Mouse (Mus musculus): ENCODE data around the gene Nfkb2. TPM values are rescaled to one million over a fixed set of nuclear protein-coding genes. Genes with fewer than 3 reads are reported as not detected.

Gene Nfkb2
- polyA plus RNA-seq, 1 experiment from 2014 or later = 2.1 TPM

- 93% methylated on average over 9 of the region's 9 CpGs for WGBS
- H3K9me3 ChIP-seq (ENCODE audit: control insufficient read depth, low read length) = no peaks in the 10 kb centered on the region
- H3K4me1 ChIP-seq (ENCODE audit: control insufficient read depth, insufficient read depth, low read length) = peaks cover 14% of the 10 kb centered on the region
- DNase-seq (no peak), ATAC-seq (ENCODE audit: low FRiP score, low TSS enrichment) (no peak)
- no peak overlapping the region for H3K27ac ChIP-seq (replicated peaks; ENCODE audit: low read depth, low read length)
- peaks cover 5% of the 10 kb centered on the region; the same call in 1 of the 2 replicates for H3K36me3 ChIP-seq (ENCODE audit: control insufficient read depth, insufficient read depth, low read length)
- no peak overlapping the region for H3K4me2 ChIP-seq (ENCODE audit: low read length)
- peaks cover 24% of the 10 kb centered on the region; the same call in 1 of the 2 replicates for H3K27me3 ChIP-seq (ENCODE audit: control insufficient read depth, insufficient read depth, low read length)
- no peak overlapping the region for H3K4me3 ChIP-seq (replicated peaks; ENCODE audit: low read depth, low read length)
- H3K9ac ChIP-seq (replicated peaks; ENCODE audit: low read length) = no peak overlapping the region
Measured at GRCm38 (mm10) chr19:46306751-46307289, 2.7 kb downstream of the Nfkb2 start.

DNA sequence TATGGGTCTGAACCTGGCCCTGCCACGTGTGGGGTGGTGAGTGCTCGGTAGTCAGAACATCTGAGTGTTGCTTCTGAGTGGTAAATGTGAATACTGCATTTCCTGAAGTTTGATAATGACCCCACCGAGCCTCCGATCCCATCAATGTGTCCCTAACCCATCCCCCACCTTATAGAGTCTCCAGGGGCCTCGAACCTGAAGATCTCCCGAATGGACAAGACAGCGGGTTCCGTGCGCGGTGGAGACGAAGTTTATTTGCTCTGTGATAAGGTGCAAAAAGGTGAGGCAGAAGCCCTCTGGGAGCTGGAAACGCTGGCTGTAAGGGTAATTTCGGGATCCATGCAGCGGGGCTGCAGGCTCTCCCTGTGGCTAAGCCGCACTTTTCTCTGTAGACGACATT is 3.7 kb downstream of the Nfkb2 start:
- Histone ChIP-seq H3K4me1 (ENCODE audit: control insufficient read depth, insufficient read depth, low read length) (peaks cover 14% of the 10 kb centered on the region), H3K4me3 (replicated peaks; ENCODE audit: low read depth, low read length) (no peak overlapping the region), H3K27me3 (ENCODE audit: control insufficient read depth, insufficient read depth, low read length) (peaks cover 24% of the 10 kb centered on the region; the same call in 1 of the 2 replicates), H3K27ac (replicated peaks; ENCODE audit: low read depth, low read length) (no peak overlapping the region), H3K9me3 (ENCODE audit: control insufficient read depth, low read length) (no peaks in the 10 kb centered on the region), H3K36me3 (ENCODE audit: control insufficient read depth, insufficient read depth, low read length) (peaks cover 15% of the 10 kb centered on the region), H3K4me2 (ENCODE audit: low read length) (no peak overlapping the region), H3K9ac (replicated peaks; ENCODE audit: low read length) (no peak overlapping the region)
- no peak for ATAC-seq (ENCODE audit: low FRiP score, low TSS enrichment)
- 75% methylated on average over 16 of the region's 16 CpGs for WGBS
- DNase-seq = no peak

GRCm38 (mm10) chr19:46308303-46308702 is 4.2 kb downstream of the Nfkb2 start:
- Histone ChIP-seq H3K4me1 (ENCODE audit: control insufficient read depth, insufficient read depth, low read length) (peaks cover 14% of the 10 kb centered on the region), H3K27me3 (ENCODE audit: control insufficient read depth, insufficient read depth, low read length) (peaks cover 25% of the 10 kb centered on the region; the same call in 1 of the 2 replicates), H3K4me3 (replicated peaks; ENCODE audit: low read depth, low read length) (peak overlapping the region; percentile 42; the same call in 1 of the 2 replicates), H3K27ac (replicated peaks; ENCODE audit: low read depth, low read length) (no peak overlapping the region), H3K4me2 (ENCODE audit: low read length) (peak overlapping the region; percentile 81), H3K9me3 (ENCODE audit: control insufficient read depth, low read length) (no peaks in the 10 kb centered on the region), H3K9ac (replicated peaks; ENCODE audit: low read length) (0 out of 2 replicates have a peak overlapping the region, but pooled peaks have one; percentile 50), H3K36me3 (ENCODE audit: control insufficient read depth, insufficient read depth, low read length) (peaks cover 20% of the 10 kb centered on the region)
- ATAC-seq (ENCODE audit: low FRiP score, low TSS enrichment) (no peak), DNase-seq (no peak)
- WGBS = 55% methylated on average over 16 of the region's 16 CpGs

DNA sequence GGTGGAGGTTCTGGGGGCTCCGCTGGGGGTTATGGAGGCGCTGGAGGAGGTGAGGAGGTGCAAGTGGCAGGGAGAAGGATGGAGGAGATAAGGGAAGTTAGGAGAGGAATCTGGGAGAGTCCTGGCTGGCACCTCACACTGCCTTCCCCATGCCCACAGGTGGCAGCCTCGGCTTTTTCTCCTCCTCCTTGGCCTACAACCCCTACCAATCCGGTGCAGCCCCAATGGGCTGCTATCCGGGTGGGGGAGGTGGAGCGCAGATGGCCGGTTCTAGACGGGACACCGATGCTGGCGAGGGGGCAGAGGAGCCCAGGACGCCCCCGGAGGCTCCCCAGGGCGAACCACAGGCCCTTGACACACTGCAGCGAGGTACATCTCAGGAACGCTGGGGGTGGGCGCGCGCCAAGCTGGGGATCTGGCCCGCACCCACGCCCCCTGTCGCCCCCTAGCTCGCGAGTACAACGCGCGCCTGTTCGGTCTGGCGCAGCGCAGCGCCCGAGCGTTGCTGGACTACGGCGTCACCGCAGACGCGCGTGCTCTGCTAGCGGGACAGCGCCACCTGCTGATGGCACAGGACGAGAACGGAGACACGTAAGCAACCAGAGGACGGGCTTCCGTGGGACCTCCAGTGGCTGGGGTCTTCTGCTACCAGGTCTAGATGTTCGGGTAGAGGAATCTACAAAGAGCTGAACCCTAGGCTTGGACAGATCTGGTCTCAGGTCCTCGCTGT is 4.8 kb downstream of the Nfkb2 start:
- DNase-seq (peak; percentile 97), ATAC-seq (ENCODE audit: low FRiP score, low TSS enrichment) (peak; percentile 43; the same call in 1 of the 2 replicates)
- Histone ChIP-seq H3K27ac (replicated peaks; ENCODE audit: low read depth, low read length) (no peak overlapping the region), H3K9ac (replicated peaks; ENCODE audit: low read length) (peak overlapping the region; percentile 50), H3K4me2 (ENCODE audit: low read length) (peak overlapping the region; percentile 81), H3K36me3 (ENCODE audit: control insufficient read depth, insufficient read depth, low read length) (peaks cover 25% of the 10 kb centered on the region), H3K4me3 (replicated peaks; ENCODE audit: low read depth, low read length) (peak overlapping the region; percentile 42), H3K4me1 (ENCODE audit: control insufficient read depth, insufficient read depth, low read length) (peaks cover 14% of the 10 kb centered on the region), H3K9me3 (ENCODE audit: control insufficient read depth, low read length) (no peaks in the 10 kb centered on the region), H3K27me3 (ENCODE audit: control insufficient read depth, insufficient read depth, low read length) (peaks cover 29% of the 10 kb centered on the region; the same call in 1 of the 2 replicates)
- 1% methylated on average over 47 of the region's 47 CpGs for WGBS

- Histone ChIP-seq H3K27me3 (ENCODE audit: control insufficient read depth, insufficient read depth, low read length) (peaks cover 36% of the 10 kb centered on the region), H3K36me3 (ENCODE audit: control insufficient read depth, insufficient read depth, low read length) (peaks cover 34% of the 10 kb centered on the region), H3K27ac (replicated peaks; ENCODE audit: low read depth, low read length) (no peak overlapping the region), H3K4me1 (ENCODE audit: control insufficient read depth, insufficient read depth, low read length) (peaks cover 9% of the 10 kb centered on the region), H3K9ac (replicated peaks; ENCODE audit: low read length) (no peak overlapping the region), H3K9me3 (ENCODE audit: control insufficient read depth, low read length) (no peaks in the 10 kb centered on the region), H3K4me2 (ENCODE audit: low read length) (no peak overlapping the region), H3K4me3 (replicated peaks; ENCODE audit: low read depth, low read length) (no peak overlapping the region)
- DNase-seq (no peak), ATAC-seq (ENCODE audit: low FRiP score, low TSS enrichment) (no peak)
- 83% methylated on average over 21 of the region's 21 CpGs for WGBS
Measured at GRCm38 (mm10) chr19:46309651-46310305, 5.7 kb downstream of the Nfkb2 start.

DNA sequence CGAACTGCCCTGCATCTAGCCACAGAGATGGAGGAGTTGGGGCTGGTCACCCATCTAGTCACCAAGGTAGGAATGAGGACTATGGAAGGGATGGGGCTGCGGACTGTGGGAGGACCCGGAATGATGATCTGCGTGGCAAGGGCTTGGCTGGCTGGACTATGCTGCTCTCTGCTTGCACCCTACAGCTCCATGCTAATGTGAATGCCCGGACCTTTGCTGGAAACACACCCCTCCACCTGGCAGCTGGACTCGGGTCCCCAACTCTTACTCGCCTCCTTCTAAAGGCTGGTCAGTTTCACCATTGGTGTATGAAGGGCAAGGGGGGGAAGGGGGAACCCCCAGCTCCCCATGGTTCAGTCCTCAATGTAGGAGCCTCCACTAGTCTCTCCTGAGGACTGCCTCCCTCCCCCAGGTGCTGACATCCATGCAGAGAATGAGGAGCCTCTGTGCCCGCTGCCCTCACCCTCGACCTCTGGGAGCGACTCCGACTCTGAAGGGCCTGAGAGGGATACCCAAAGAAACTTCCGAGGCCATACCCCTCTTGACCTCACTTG is 6.3 kb downstream of the Nfkb2 start:
- H3K4me2 ChIP-seq (ENCODE audit: low read length) = no peak overlapping the region
- ATAC-seq (ENCODE audit: low FRiP score, low TSS enrichment) (no peak), DNase-seq (no peak)
- H3K36me3 ChIP-seq (ENCODE audit: control insufficient read depth, insufficient read depth, low read length) = peaks cover 38% of the 10 kb centered on the region
- H3K27ac ChIP-seq (replicated peaks; ENCODE audit: low read depth, low read length) = no peak overlapping the region
- H3K4me3 ChIP-seq (replicated peaks; ENCODE audit: low read depth, low read length) = no peak overlapping the region
- WGBS = 89% methylated on average over 12 of the region's 12 CpGs
- no peak overlapping the region for H3K9ac ChIP-seq (replicated peaks; ENCODE audit: low read length)
- H3K4me1 ChIP-seq (ENCODE audit: control insufficient read depth, insufficient read depth, low read length) = peaks cover 4% of the 10 kb centered on the region; the same call in 1 of the 2 replicates
- H3K9me3 ChIP-seq (ENCODE audit: control insufficient read depth, low read length) = no peaks in the 10 kb centered on the region
- peaks cover 40% of the 10 kb centered on the region for H3K27me3 ChIP-seq (ENCODE audit: control insufficient read depth, insufficient read depth, low read length)

GRCm38 (mm10) chr19:46311341-46311740 is 7.2 kb downstream of the Nfkb2 start:
- DNase-seq (no peak), ATAC-seq (ENCODE audit: low FRiP score, low TSS enrichment) (no peak)
- peaks cover 46% of the 10 kb centered on the region for H3K27me3 ChIP-seq (ENCODE audit: control insufficient read depth, insufficient read depth, low read length)

DNA sequence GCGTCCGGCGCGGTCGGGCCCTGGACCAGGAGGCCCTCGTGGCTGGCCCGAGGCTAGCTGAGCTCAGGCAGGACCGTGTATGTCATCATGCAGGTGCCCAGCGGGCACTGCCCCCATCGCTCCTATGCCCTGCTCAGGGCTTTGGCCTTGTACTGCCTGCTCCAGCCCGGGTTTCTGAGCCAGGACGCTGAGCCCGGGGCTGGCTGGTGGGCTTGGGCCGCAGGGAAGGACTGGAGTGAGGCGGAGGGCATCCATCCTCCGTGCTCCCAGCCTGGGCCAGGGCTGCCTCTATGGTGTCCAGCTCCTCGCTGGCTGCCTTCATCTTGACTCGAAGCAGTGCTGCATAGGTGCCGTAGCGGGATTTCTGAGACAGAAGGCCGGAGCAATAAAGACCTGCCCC is 8.4 kb downstream of the Nfkb2 start:
- Histone ChIP-seq H3K27ac (replicated peaks; ENCODE audit: low read depth, low read length) (no peak overlapping the region), H3K9ac (replicated peaks; ENCODE audit: low read length) (no peak overlapping the region), H3K36me3 (ENCODE audit: control insufficient read depth, insufficient read depth, low read length) (peaks cover 38% of the 10 kb centered on the region), H3K27me3 (ENCODE audit: control insufficient read depth, insufficient read depth, low read length) (peaks cover 52% of the 10 kb centered on the region), H3K9me3 (ENCODE audit: control insufficient read depth, low read length) (no peaks in the 10 kb centered on the region), H3K4me3 (replicated peaks; ENCODE audit: low read depth, low read length) (no peak overlapping the region), H3K4me1 (ENCODE audit: control insufficient read depth, insufficient read depth, low read length) (peaks cover 6% of the 10 kb centered on the region; the same call in 1 of the 2 replicates), H3K4me2 (ENCODE audit: low read length) (no peak overlapping the region)
- 93% methylated on average over 21 of the region's 21 CpGs for WGBS
- DNase-seq (no peak), ATAC-seq (ENCODE audit: low FRiP score, low TSS enrichment) (no peak)

More at GRCm38 (mm10) chr19:46311341-46311740, 7.2 kb downstream of the Nfkb2 start:
- Histone ChIP-seq H3K9ac (replicated peaks; ENCODE audit: low read length) (no peak overlapping the region), H3K4me3 (replicated peaks; ENCODE audit: low read depth, low read length) (no peak overlapping the region), H3K4me1 (ENCODE audit: control insufficient read depth, insufficient read depth, low read length) (peaks cover 4% of the 10 kb centered on the region; the same call in 1 of the 2 replicates), H3K9me3 (ENCODE audit: control insufficient read depth, low read length) (no peaks in the 10 kb centered on the region), H3K4me2 (ENCODE audit: low read length) (no peak overlapping the region), H3K27ac (replicated peaks; ENCODE audit: low read depth, low read length) (no peak overlapping the region), H3K36me3 (ENCODE audit: control insufficient read depth, insufficient read depth, low read length) (peaks cover 38% of the 10 kb centered on the region)
- 90% methylated on average over 9 of the region's 9 CpGs for WGBS
